Mouse (Mus musculus): ENCODE data around the gene Pgs1. TPM values are rescaled to one million over a fixed set of nuclear protein-coding genes. Genes with fewer than 3 reads are reported as not detected.

The Pgs1 gene
- 59.6 and 99.4 TPM in 2 replicates for polyA plus RNA-seq (2012; rRNA removed)

GRCm38 (mm10) chr11:117986126-117987031, at the start of gene Pgs1:
Gene Pgs1, plus strand, starts transcription at chr11:117986292.

GRCm38 (mm10) chr11:117969945-117970872, 15.9 kb upstream of the Pgs1 start, which contains the start of gene Socs3:
Gene Socs3, minus strand, starts transcription at chr11:117970047.

Other genes with a start within 250 kb of the Pgs1 start
- 10.1 TPM in 2 replicates for gene Tmc8, start 204.2 kb upstream of the Pgs1 start, polyA plus RNA-seq (2012; rRNA removed)
- 54.7 and 63.2 TPM in 2 replicates for gene Tmc6, start 204.1 kb upstream of the Pgs1 start, polyA plus RNA-seq (2012; rRNA removed)
- not detected in 2 replicates for gene 6030468B19Rik, start 188.6 kb upstream of the Pgs1 start, polyA plus RNA-seq (2012; rRNA removed)
- gene Gm20708, start 176.6 kb upstream of the Pgs1 start, polyA plus RNA-seq (2012; rRNA removed) = 0.23 TPM in 1 of 2 replicates, not detected in the other
- gene Syngr2, start 176.6 kb upstream of the Pgs1 start, polyA plus RNA-seq (2012; rRNA removed) = 149 and 175 TPM in 2 replicates
- 5.4 and 8.6 TPM in 2 replicates for gene Afmid, start 160.4 kb upstream of the Pgs1 start, polyA plus RNA-seq (2012; rRNA removed)
- 23.5 and 36.6 TPM in 2 replicates for gene Tk1, start 160.2 kb upstream of the Pgs1 start, polyA plus RNA-seq (2012; rRNA removed)
- 7.8 and 16.6 TPM in 2 replicates for gene Birc5, start 137.0 kb upstream of the Pgs1 start, polyA plus RNA-seq (2012; rRNA removed)
- gene Tmem235, start 125.5 kb upstream of the Pgs1 start, polyA plus RNA-seq (2012; rRNA removed) = not detected in 2 replicates
- 21.1 and 21.9 TPM in 2 replicates for gene Tha1, start 112.8 kb upstream of the Pgs1 start, polyA plus RNA-seq (2012; rRNA removed)
- gene Socs3, start 16.2 kb upstream of the Pgs1 start, polyA plus RNA-seq (2012; rRNA removed) = 28.5 and 32.6 TPM in 2 replicates
- gene Dnah17, start 144.3 kb downstream of the Pgs1 start, polyA plus RNA-seq (2012; rRNA removed) = 1.5 and 2.0 TPM in 2 replicates